Mouse (Mus musculus) hindbrain, embryonic 10.5 days (tissue): ENCODE measurements at regions not wholly inside any gene's neighbourhood (a gene's known extent, or its start where the extent isn't known, plus 50 kb on each side); places are given as distances from the start of the nearest gene placed in this dataset.
A peak's percentile ranks its signal among the peaks of the same experiment; 100 is the strongest.

Source experiments
- DNase-seq: peaks from one replicate; pipeline ENCODE4 v3.0.0-alpha.2; 2017; ENCODE audit warnings: low spot score
- H3K27ac ChIP-seq: fragments of 300-500 bp; sonication (generic); 2 replicates; pipeline ENCODE4 v1.5.1; 2016; ENCODE audit warnings: mild to moderate bottlenecking, moderate library complexity
- H3K27me3 ChIP-seq: fragments of 300-500 bp; sonication (generic); 2 replicates; pipeline ENCODE4 v1.6.1; 2016; ENCODE audit warnings: mild to moderate bottlenecking; ENCODE audit not compliant: poor library complexity, insufficient read depth, severe bottlenecking
- H3K36me3 ChIP-seq: fragments of 300-500 bp; sonication (generic); 2 replicates; pipeline ENCODE4 v1.6.1; 2016; ENCODE audit warnings: mild to moderate bottlenecking, moderate library complexity
- H3K4me1 ChIP-seq: fragments of 300-500 bp; sonication (generic); replicated peaks from 2 replicates; pipeline ENCODE4 v1.6.1; 2016; ENCODE audit warnings: mild to moderate bottlenecking
- H3K4me3 ChIP-seq: fragments of 300-500 bp; sonication (generic); 2 replicates; pipeline ENCODE4 v1.5.1; 2016; ENCODE audit warnings: mild to moderate bottlenecking, moderate library complexity
- H3K9me3 ChIP-seq: fragments of 300-500 bp; sonication (generic); 2 replicates; pipeline ENCODE4 v1.6.1; 2016; ENCODE audit warnings: mild to moderate bottlenecking, moderate library complexity
- WGBS: fragments of 180-500 bp; shearing (Covaris S2); methylation state at CpG from one replicate; pipeline ENCODE4 v1.1.7; 2016; 5-methylcytosine and 5-hydroxymethylcytosine counted together

GRCm38 (mm10) chr3:70384235-70384634, 376.8 kb downstream of the Otol1 start:
- Histone ChIP-seq H3K4me3 (no peak overlapping the region), H3K9me3 (no peaks in the 10 kb centered on the region), H3K27ac (no peak overlapping the region), H3K36me3 (no peaks in the 10 kb centered on the region), H3K4me1 (no peaks in the 10 kb centered on the region), H3K27me3 (no peaks in the 10 kb centered on the region)
- WGBS: 63% methylated on average over 1 of the region's 1 CpGs
- no peak for DNase-seq

- H3K27me3 ChIP-seq: no peaks in the 10 kb centered on the region
- H3K9me3 ChIP-seq: no peaks in the 10 kb centered on the region
- no peaks in the 10 kb centered on the region for H3K36me3 ChIP-seq
- 82% methylated on average over 4 of the region's 4 CpGs for WGBS
- no peak overlapping the region for H3K4me3 ChIP-seq
- no peaks in the 10 kb centered on the region for H3K4me1 ChIP-seq
- no peak for DNase-seq
- no peak overlapping the region for H3K27ac ChIP-seq
These were observed 378.5 kb downstream of the Otol1 start for GRCm38 (mm10) chr3:70385961-70386360.

GRCm38 (mm10) chr3:70401187-70401586, 393.8 kb downstream of the Otol1 start:
- H3K4me1 ChIP-seq: no peaks in the 10 kb centered on the region
- H3K9me3 ChIP-seq: no peaks in the 10 kb centered on the region
- no peak overlapping the region for H3K27ac ChIP-seq
- no peak overlapping the region for H3K4me3 ChIP-seq
- no peak for DNase-seq
- no peaks in the 10 kb centered on the region for H3K27me3 ChIP-seq
- 86% methylated on average over 2 of the region's 2 CpGs for WGBS
- no peaks in the 10 kb centered on the region for H3K36me3 ChIP-seq

- Histone ChIP-seq H3K4me1 (no peaks in the 10 kb centered on the region), H3K27ac (no peak overlapping the region), H3K27me3 (no peaks in the 10 kb centered on the region), H3K9me3 (no peaks in the 10 kb centered on the region), H3K4me3 (no peak overlapping the region), H3K36me3 (no peaks in the 10 kb centered on the region)
- 91% methylated on average over 1 of the region's 1 CpGs for WGBS
- no peak for DNase-seq
These were observed 399.2 kb downstream of the Otol1 start for GRCm38 (mm10) chr3:70406571-70406970.

- H3K27ac ChIP-seq: no peak overlapping the region
- H3K36me3 ChIP-seq: no peaks in the 10 kb centered on the region
- H3K4me3 ChIP-seq: no peak overlapping the region
- no peaks in the 10 kb centered on the region for H3K27me3 ChIP-seq
- 73% methylated on average over 4 of the region's 4 CpGs for WGBS
- no peaks in the 10 kb centered on the region for H3K9me3 ChIP-seq
- H3K4me1 ChIP-seq: no peaks in the 10 kb centered on the region
- DNase-seq: no peak
These were observed 410.9 kb downstream of the Otol1 start for GRCm38 (mm10) chr3:70418273-70418672.

- Histone ChIP-seq H3K27me3 (no peaks in the 10 kb centered on the region), H3K36me3 (no peaks in the 10 kb centered on the region), H3K4me1 (no peaks in the 10 kb centered on the region), H3K4me3 (no peak overlapping the region), H3K27ac (no peak overlapping the region), H3K9me3 (no peaks in the 10 kb centered on the region)
- WGBS: 92% methylated on average over 1 of the region's 1 CpGs
- no peak for DNase-seq
These were observed 414.6 kb downstream of the Otol1 start for GRCm38 (mm10) chr3:70422016-70422415.

- 79% methylated on average over 3 of the region's 3 CpGs for WGBS
- no peaks in the 10 kb centered on the region for H3K9me3 ChIP-seq
- no peak overlapping the region for H3K4me3 ChIP-seq
- no peak overlapping the region for H3K27ac ChIP-seq
- H3K4me1 ChIP-seq: no peaks in the 10 kb centered on the region
- H3K36me3 ChIP-seq: no peaks in the 10 kb centered on the region
- H3K27me3 ChIP-seq: no peaks in the 10 kb centered on the region
- DNase-seq: no peak
These were observed 415.3 kb downstream of the Otol1 start for GRCm38 (mm10) chr3:70422669-70423068.

- DNase-seq: no peak
These were observed 429.3 kb downstream of the Otol1 start for GRCm38 (mm10) chr3:70436671-70437070.

GRCm38 (mm10) chr3:70457181-70457847, 449.9 kb downstream of the Otol1 start:
- WGBS: 67% methylated on average over 2 of the region's 2 CpGs
- Histone ChIP-seq H3K9me3 (no peaks in the 10 kb centered on the region), H3K4me3 (no peak overlapping the region), H3K36me3 (no peaks in the 10 kb centered on the region), H3K27me3 (no peaks in the 10 kb centered on the region), H3K4me1 (no peaks in the 10 kb centered on the region), H3K27ac (no peak overlapping the region)
- no peak for DNase-seq

More at GRCm38 (mm10) chr3:70436671-70437070, 429.3 kb downstream of the Otol1 start:
- Histone ChIP-seq H3K27ac (no peak overlapping the region), H3K4me3 (no peak overlapping the region), H3K36me3 (no peaks in the 10 kb centered on the region), H3K4me1 (no peaks in the 10 kb centered on the region), H3K9me3 (no peaks in the 10 kb centered on the region), H3K27me3 (no peaks in the 10 kb centered on the region)
- 78% methylated on average over 4 of the region's 4 CpGs for WGBS

GRCm38 (mm10) chr3:70460811-70461210, 453.4 kb downstream of the Otol1 start:
- Histone ChIP-seq H3K36me3 (no peaks in the 10 kb centered on the region), H3K9me3 (no peaks in the 10 kb centered on the region), H3K4me3 (no peak overlapping the region), H3K27me3 (no peaks in the 10 kb centered on the region), H3K27ac (no peak overlapping the region), H3K4me1 (no peaks in the 10 kb centered on the region)
- 65% methylated on average over 2 of the region's 2 CpGs for WGBS
- no peak for DNase-seq

- no peaks in the 10 kb centered on the region for H3K36me3 ChIP-seq
- H3K27ac ChIP-seq: no peak overlapping the region
- no peak for DNase-seq
- H3K4me3 ChIP-seq: no peak overlapping the region
- no peaks in the 10 kb centered on the region for H3K9me3 ChIP-seq
- H3K4me1 ChIP-seq: no peaks in the 10 kb centered on the region
- no peaks in the 10 kb centered on the region for H3K27me3 ChIP-seq
These were observed 455.8 kb downstream of the Otol1 start for GRCm38 (mm10) chr3:70463221-70463620.

- WGBS: 59% methylated on average over 9 of the region's 9 CpGs
- Histone ChIP-seq H3K27ac (no peak overlapping the region), H3K27me3 (no peaks in the 10 kb centered on the region), H3K36me3 (no peaks in the 10 kb centered on the region), H3K4me1 (0 out of 2 replicates have a peak, but pooled peaks cover 3% of the 10 kb centered on the region), H3K9me3 (no peaks in the 10 kb centered on the region), H3K4me3 (no peak overlapping the region)
- peak; percentile 13 for DNase-seq
These were observed 475.1 kb downstream of the Otol1 start for GRCm38 (mm10) chr3:70482521-70482920.

GRCm38 (mm10) chr3:70483066-70483743, 475.8 kb downstream of the Otol1 start:
- Histone ChIP-seq H3K9me3 (no peaks in the 10 kb centered on the region), H3K36me3 (no peaks in the 10 kb centered on the region), H3K27ac (no peak overlapping the region), H3K27me3 (no peaks in the 10 kb centered on the region), H3K4me1 (0 out of 2 replicates have a peak, but pooled peaks cover 3% of the 10 kb centered on the region), H3K4me3 (no peak overlapping the region)
- DNase-seq: no peak
- 78% methylated on average over 5 of the region's 5 CpGs for WGBS
